Mouse (Mus musculus) left cerebral cortex, adult 18-20 months (tissue): ENCODE measurements at regions not wholly inside any gene's neighbourhood (a gene's known extent, or its start where the extent isn't known, plus 50 kb on each side); places are given as distances from the start of the nearest gene placed in this dataset.
A peak's percentile ranks its signal among the peaks of the same experiment; 100 is the strongest.

Experiments
- DNase-seq, 2 experiments: peaks; one replicate each; pipeline ENCODE4 v3.0.0; 2021 to 2022; ENCODE audit warnings: low spot score in 2 of 2, mixed read lengths in 1 of 2

DNA sequence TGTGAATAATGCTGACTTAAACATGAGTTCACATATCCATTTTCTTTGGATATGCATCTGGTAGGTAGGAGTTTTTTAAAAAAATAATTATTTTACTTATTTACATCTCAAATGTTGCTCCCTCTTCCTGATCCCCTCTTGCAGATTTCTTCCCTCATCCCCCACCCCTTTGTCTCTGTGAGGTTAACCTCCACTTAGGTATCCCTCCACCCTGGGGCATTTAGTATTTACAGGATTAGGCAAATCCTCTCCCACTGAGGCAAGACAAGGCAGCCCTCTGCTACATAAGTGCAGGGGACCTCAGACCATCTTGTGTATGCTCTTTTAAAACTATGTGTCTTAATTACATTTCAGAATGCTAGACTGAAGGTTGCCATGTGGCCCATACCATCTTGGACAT lies 155.2 kb upstream of the Shcbp1 start:
- no peak for DNase-seq

DNA sequence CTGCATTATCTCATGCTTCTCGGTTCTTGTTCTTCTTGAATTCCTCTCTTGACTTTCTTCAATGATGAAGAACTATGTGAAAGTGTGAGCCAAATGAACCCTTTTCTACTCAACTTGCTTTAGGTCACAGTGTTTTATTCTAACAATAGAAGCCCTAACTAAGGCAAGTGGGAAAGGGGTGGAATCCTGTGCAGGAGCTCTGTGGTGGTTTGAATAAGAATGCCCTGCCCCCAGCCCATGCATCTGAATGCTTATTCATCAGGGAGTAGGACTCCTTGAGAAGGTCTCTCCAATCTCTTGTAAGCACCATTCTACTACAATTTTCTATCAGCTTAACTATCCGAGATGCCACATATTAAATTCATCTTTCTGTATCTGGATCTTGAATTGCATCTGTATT lies 154.7 kb upstream of the Shcbp1 start:
- no peak for DNase-seq

DNA sequence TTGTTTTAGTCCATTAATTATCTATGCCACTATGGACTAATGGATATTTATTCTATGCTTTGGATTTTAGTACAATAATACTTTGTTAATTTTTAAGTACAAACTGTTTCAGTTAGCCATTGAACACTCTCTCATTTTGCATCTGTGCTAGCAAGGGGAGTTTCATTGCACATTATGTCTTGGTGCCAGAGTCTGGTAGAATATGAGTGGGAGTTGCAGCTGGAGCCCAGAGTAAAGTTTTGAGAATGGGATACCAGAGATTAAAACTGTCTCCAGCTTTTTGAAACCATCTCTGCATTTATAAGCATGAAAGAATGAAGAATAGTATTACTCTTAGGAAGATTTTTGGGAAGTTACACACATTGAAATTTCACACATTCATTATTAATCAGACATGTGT lies 137.1 kb upstream of the Shcbp1 start:
- peak in 1 of 2 experiments; percentile 2 for DNase-seq

- no peak for DNase-seq
These were observed 115.7 kb upstream of the Shcbp1 start for GRCm38 (mm10) chr8:4895046-4895445.

- peak; percentile 15 to 18 for DNase-seq
These were observed 89.4 kb upstream of the Shcbp1 start for GRCm38 (mm10) chr8:4868761-4869160.

GRCm38 (mm10) chr8:4839087-4839486 lies 59.7 kb upstream of the Shcbp1 start:
- DNase-seq = no peak

- DNase-seq = no peak
These were observed 59.2 kb upstream of the Shcbp1 start for GRCm38 (mm10) chr8:4838527-4838926.

- no peak for DNase-seq
These were observed 58.4 kb upstream of the Shcbp1 start for GRCm38 (mm10) chr8:4837719-4838118.

- no peak for DNase-seq
These were observed 57.3 kb upstream of the Shcbp1 start for GRCm38 (mm10) chr8:4836651-4837050.
